ENCODE assay signal across 8 mouse cellular contexts in genomic region chr3:36688874-36689273, GRCm38 (mm10). TPM values are rescaled to one million over a fixed set of nuclear protein-coding genes. Genes with fewer than 3 reads are reported as not detected.
A peak's percentile ranks its signal among the peaks of the same experiment; 100 is the strongest.
DNase-seq lines count a peak whose midpoint lies in the region; ATAC-seq and TF ChIP-seq lines count a peak whose summit lies in the region.

No protein-coding gene starts in this region.

- 0 out of 2 replicates have a peak, but pooled peaks cover 3% of the 10 kb centered on the region for H3K4me1 ChIP-seq in hindbrain, embryonic 11.5 days (replicated peaks; ENCODE audit: control insufficient read depth, insufficient read depth, low read length)
- H3K4me1 ChIP-seq in lung, postnatal 0 days (ENCODE audit: insufficient read depth, low read depth, low read length): no peaks in the 10 kb centered on the region

- peak; percentile 89 for TF ChIP-seq CTCF in Patski (IDR thresholded peaks at IDR 0.05)
- TF ChIP-seq CTCF in lung, postnatal 0 days (IDR thresholded peaks at IDR 0.05): peak; percentile 87

- no peaks in the 10 kb centered on the region for H3K36me3 ChIP-seq in hindbrain, embryonic 11.5 days (ENCODE audit: control insufficient read depth, insufficient read depth, low read length)
- no peaks in the 10 kb centered on the region for H3K36me3 ChIP-seq in lung, postnatal 0 days (ENCODE audit: insufficient read depth, low read length)

- WGBS in hindbrain, embryonic 11.5 days: 4% methylated on average over 21 of the region's 21 CpGs
- WGBS in lung, postnatal 0 days: 1% methylated on average over 21 of the region's 21 CpGs

- in situ Hi-C loops in Patski (cut with MboI; ENCODE audit: low pct_unique_long_range_greater_than_20kb): no loop called here

- peak overlapping the region; percentile 86 for H3K4me2 ChIP-seq in hindbrain, embryonic 11.5 days (replicated peaks; ENCODE audit: low read depth, low read length)
- peak overlapping the region; percentile 92 for H3K4me2 ChIP-seq in lung, postnatal 0 days (replicated peaks; ENCODE audit: low read depth, low read length)

- ATAC-seq in Patski: peak; percentile 63
- ATAC-seq in hindbrain, embryonic 11.5 days (ENCODE audit: low FRiP score): peak; percentile 67
- peak; percentile 79 for ATAC-seq in lung, postnatal 0 days

- H3K9me3 ChIP-seq in hindbrain, embryonic 11.5 days (ENCODE audit: control insufficient read depth, low read length): no peaks in the 10 kb centered on the region
- H3K9me3 ChIP-seq in lung, postnatal 0 days (ENCODE audit: low read length): no peaks in the 10 kb centered on the region

- DNase-seq in Patski (ENCODE audit: low read depth, low spot score): no peak
- peak; percentile 51 for DNase-seq in cerebellum, adult 8-10 months
- peak; percentile 27 to 68 for DNase-seq in frontal cortex, postnatal 10 days (ENCODE audit: low spot score in 2 of 2)
- peak; percentile 91 for DNase-seq in hindbrain, embryonic 11.5 days (ENCODE audit: low spot score)
- DNase-seq in layer of hippocampus, adult 9-11 months: peak; percentile 8
- peak; percentile 66 for DNase-seq in lung, postnatal 0 days (ENCODE audit: low spot score)
- peak; percentile 59 for DNase-seq in retina, postnatal 7 days (ENCODE audit: low read depth, low spot score)
- peak; percentile 83 for DNase-seq in thymus, postnatal 4 days

- CTCF ChIA-PET in Patski (lab: Charles Lee): no interaction called here

- no peak overlapping the region for H3K9ac ChIP-seq in hindbrain, embryonic 11.5 days (ENCODE audit: low read depth, low read length)
- 0 out of 2 replicates have a peak overlapping the region, but pooled peaks have one; percentile 23 for H3K9ac ChIP-seq in lung, postnatal 0 days (replicated peaks; ENCODE audit: low read depth)

- TF ChIP-seq EP300 in lung, postnatal 0 days (IDR thresholded peaks at IDR 0.05): no peak

- peaks cover 49% of the 10 kb centered on the region for H3K27me3 ChIP-seq in Patski
- H3K27me3 ChIP-seq in hindbrain, embryonic 11.5 days (ENCODE audit: control insufficient read depth, insufficient read depth, low read length): 0 out of 2 replicates have a peak, but pooled peaks cover 2% of the 10 kb centered on the region
- H3K27me3 ChIP-seq in lung, postnatal 0 days (replicated peaks; ENCODE audit: insufficient read depth, low read length): no peaks in the 10 kb centered on the region

- H3K27ac ChIP-seq in hindbrain, embryonic 11.5 days (ENCODE audit: low read depth, low read length): no peak overlapping the region
- no peak overlapping the region for H3K27ac ChIP-seq in lung, postnatal 0 days (ENCODE audit: low read length)

- H3K4me3 ChIP-seq in hindbrain, embryonic 11.5 days (ENCODE audit: low read depth, low read length): peak overlapping the region; percentile 63
- peak overlapping the region; percentile 56 for H3K4me3 ChIP-seq in lung, postnatal 0 days (ENCODE audit: low read depth, low read length)

- POLR2A ChIA-PET in Patski (lab: Charles Lee): no interaction called here

RNA-seq across cellular contexts. Expression of gene Trpc3, which starts 1.1 kb away (rescaled TPM):
- polyA plus RNA-seq in Patski (2021): 2.1 TPM
- 4.3 and 5.2 TPM in 2 replicates for polyA plus RNA-seq in hindbrain, embryonic 11.5 days (2014; fragmentation: Nextera tagmentation; extraction: Ambion mirVana)
- polyA plus RNA-seq in lung, postnatal 0 days (2015; fragmentation: Nextera tagmentation; extraction: Ambion mirVana): 3.1 and 3.3 TPM in 2 replicates
